Mouse (Mus musculus): ENCODE measurements around the gene Cdc40.

DNA sequence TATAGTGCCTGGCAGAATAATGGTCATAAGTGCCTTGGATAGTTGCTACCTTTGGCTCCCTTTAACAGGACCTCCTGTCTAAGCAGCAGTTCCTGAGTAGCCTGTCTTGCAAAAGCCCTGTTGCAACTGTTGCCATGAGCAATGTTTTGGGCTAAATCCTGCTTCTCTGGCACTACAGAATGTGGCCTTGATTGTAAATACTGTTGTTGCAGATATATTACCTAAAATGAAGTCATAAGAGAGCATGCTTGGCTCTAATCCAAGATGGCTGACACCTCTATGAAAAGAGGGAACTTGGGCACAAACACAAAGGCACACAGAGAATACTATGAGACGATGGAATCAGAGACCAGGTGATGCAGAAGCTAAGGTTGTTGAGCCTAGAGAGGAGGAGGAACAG is 77.9 kb downstream of the Cdc40 start:
- TF ChIP-seq CTCF (IDR thresholded peaks at IDR 0.05; ENCODE audit: low read depth) (no peak), EP300 (IDR thresholded peaks at IDR 0.05; ENCODE audit: low read depth) (no peak)

Data from heart, postnatal 0 days (tissue).